In the genomic region with DNA sequence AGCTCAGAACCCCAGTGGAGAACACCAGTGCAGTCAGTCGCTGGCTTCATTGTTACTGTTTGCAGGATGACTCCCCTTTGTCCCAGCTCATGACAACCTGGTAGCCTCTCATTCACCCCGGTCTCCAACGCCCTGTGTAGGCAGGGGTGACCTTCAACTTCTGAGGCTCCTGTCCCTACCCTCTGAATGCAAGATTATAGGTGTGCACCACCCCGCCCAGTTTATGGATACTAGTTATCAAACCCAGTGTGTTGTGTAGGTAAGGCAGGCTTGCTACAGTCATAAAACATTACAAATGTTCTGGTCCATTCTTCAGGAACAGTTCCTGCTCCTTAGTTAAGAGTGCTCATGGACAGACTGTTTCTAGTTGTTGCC, we compare ENCODE assay signal across 1 mouse cellular context.
TF ChIP-seq lines count a peak whose summit lies in the region.

No protein-coding gene starts in this region.

TF ChIP-seq in ES-E14, 5 proteins besides CTCF, POLR2A, EP300 and RAD21:
- TF ChIP-seq ZNF384 (IDR thresholded peaks at IDR 0.05; ENCODE audit: low read depth, low read length), result no peak
- TF ChIP-seq HCFC1 (IDR thresholded peaks at IDR 0.05; ENCODE audit: borderline replicate concordance, insufficient read depth, low read length), result no peak
- no peak for TF ChIP-seq MAFK (IDR thresholded peaks at IDR 0.05; ENCODE audit: insufficient read depth, low read depth, low read length)
TF ChIP-seq in ES-E14: peak in this region for 0.
